Mouse (Mus musculus) heart, adult 18-20 months (tissue): ENCODE measurements at regions not wholly inside any gene's neighbourhood (a gene's known extent, or its start where the extent isn't known, plus 50 kb on each side); places are given as distances from the start of the nearest gene placed in this dataset.

Experiments
- DNase-seq, 2 experiments: peaks; one replicate each; pipeline ENCODE4 v3.0.0; 2021 to 2022; ENCODE audit warnings: mixed read lengths in 1 of 2

GRCm38 (mm10) chr7:79201246-79201645, 52.4 kb upstream of the Mfge8 start:
- peak in 1 of 2 experiments; percentile 27 for DNase-seq

GRCm38 (mm10) chr7:79202336-79202735, 53.5 kb upstream of the Mfge8 start:
- DNase-seq = peak; percentile 63 to 84

GRCm38 (mm10) chr7:79203481-79203880, 54.6 kb upstream of the Mfge8 start:
- no peak for DNase-seq

- no peak for DNase-seq
Measured at GRCm38 (mm10) chr7:79207140-79207539, 58.3 kb upstream of the Mfge8 start.

- no peak for DNase-seq
Measured at GRCm38 (mm10) chr7:79210376-79211215, 61.7 kb upstream of the Mfge8 start.

- peak in 1 of 2 experiments; percentile 31 for DNase-seq
Measured at GRCm38 (mm10) chr7:79211287-79211976, 61.6 kb upstream of the Abhd2 start.

GRCm38 (mm10) chr7:79212231-79212630, 60.8 kb upstream of the Abhd2 start:
- no peak for DNase-seq

GRCm38 (mm10) chr7:79215001-79215400, 58.0 kb upstream of the Abhd2 start:
- DNase-seq = no peak

GRCm38 (mm10) chr7:79217232-79217631, 55.8 kb upstream of the Abhd2 start:
- DNase-seq = no peak

- no peak for DNase-seq
Measured at GRCm38 (mm10) chr7:79222626-79223335, 50.2 kb upstream of the Abhd2 start.
